Mouse (Mus musculus) heart, embryonic 12.5 days (tissue): ENCODE data around the gene Pabpn1l. TPM values are rescaled to one million over a fixed set of nuclear protein-coding genes. Genes with fewer than 3 reads are reported as not detected.

Experiments
- ATAC-seq: fragments of 200-750 bp; cut with Nextera tagmentation; 2 replicates; pipeline ENCODE4 v1.8.0; 2017; ENCODE audit warnings: moderate TSS enrichment, moderate library complexity; ENCODE audit not compliant: insufficient number of reproducible peaks, low FRiP score
- H3K27ac ChIP-seq: fragments of 300-500 bp; sonication (generic); 2 replicates; pipeline ENCODE4 v1.5.1; 2016; ENCODE audit warnings: mild to moderate bottlenecking, moderate library complexity; ENCODE audit not compliant: poor library complexity, severe bottlenecking
- H3K27me3 ChIP-seq: fragments of 300-500 bp; sonication (generic); replicated peaks from 2 replicates; pipeline ENCODE4 v1.6.1; 2016; ENCODE audit warnings: mild to moderate bottlenecking, moderate library complexity
- H3K36me3 ChIP-seq: fragments of 300-500 bp; sonication (generic); 2 replicates; pipeline ENCODE4 v1.6.1; 2016; ENCODE audit warnings: mild to moderate bottlenecking, moderate library complexity
- H3K4me1 ChIP-seq: fragments of 300-500 bp; sonication (generic); replicated peaks from 2 replicates; pipeline ENCODE4 v1.6.1; 2016; ENCODE audit warnings: mild to moderate bottlenecking
- H3K4me2 ChIP-seq: fragments of 300-500 bp; sonication (generic); 2 replicates; pipeline ENCODE4 v1.6.1; 2016; ENCODE audit warnings: mild to moderate bottlenecking, moderate library complexity
- H3K4me3 ChIP-seq: fragments of 300-500 bp; sonication (generic); 2 replicates; pipeline ENCODE4 v1.5.1; 2016; ENCODE audit warnings: mild to moderate bottlenecking
- H3K9ac ChIP-seq: fragments of 300-500 bp; sonication (generic); 2 replicates; pipeline ENCODE4 v1.6.1; 2016; ENCODE audit warnings: mild to moderate bottlenecking, moderate library complexity
- H3K9me3 ChIP-seq: fragments of 300-500 bp; sonication (generic); replicated peaks from 2 replicates; pipeline ENCODE4 v1.6.1; 2016; ENCODE audit warnings: mild to moderate bottlenecking, moderate library complexity
- WGBS: fragments of 180-500 bp; shearing (Covaris S2); methylation state at CpG from one replicate; pipeline ENCODE4 v1.1.7; 2016; 5-methylcytosine and 5-hydroxymethylcytosine counted together
- polyA plus RNA-seq: library from polyadenylated mRNA; unstranded; fragments of >200 nt; fragmentation: Nextera tagmentation; extraction: Ambion mirVana; gene quantifications from 2 replicates; pipeline ENCODE4 v1.2.1, GENCODE M21; 2016

Pabpn1l gene
- not detected in 2 replicates for polyA plus RNA-seq

- no peak for ATAC-seq
- 73% methylated on average over 6 of the region's 6 CpGs for WGBS
- Histone ChIP-seq H3K4me2 (no peak within 1 kb of the TSS), H3K9ac (no peak within 1 kb of the TSS), H3K9me3 (no peaks in the 10 kb centered on the region), H3K27ac (no peak within 1 kb of the TSS), H3K36me3 (no peaks in the 10 kb centered on the region), H3K27me3 (peaks cover 9% of the 10 kb centered on the region; the same call in 1 of the 2 replicates), H3K4me1 (peaks cover 21% of the 10 kb centered on the region), H3K4me3 (no peak within 1 kb of the TSS)
These were observed at the start of gene Pabpn1l for GRCm38 (mm10) chr8:122622727-122623126. Gene Pabpn1l, minus strand, starts transcription at chr8:122622739.

GRCm38 (mm10) chr8:122671894-122672293, 49.4 kb upstream of the Pabpn1l start:
- H3K9me3 ChIP-seq: no peaks in the 10 kb centered on the region
- H3K9ac ChIP-seq: no peak overlapping the region
- peaks cover 74% of the 10 kb centered on the region for H3K27me3 ChIP-seq
- peaks cover 7% of the 10 kb centered on the region; the same call in 1 of the 2 replicates for H3K36me3 ChIP-seq
- peaks cover 46% of the 10 kb centered on the region for H3K4me1 ChIP-seq
- H3K27ac ChIP-seq: no peak overlapping the region
- ATAC-seq: no peak
- H3K4me2 ChIP-seq: no peak overlapping the region
- WGBS: 75% methylated on average over 6 of the region's 6 CpGs
- H3K4me3 ChIP-seq: no peak overlapping the region

- Histone ChIP-seq H3K27ac (no peak overlapping the region), H3K9me3 (no peaks in the 10 kb centered on the region), H3K27me3 (peaks cover 63% of the 10 kb centered on the region), H3K4me2 (no peak overlapping the region), H3K4me3 (no peak overlapping the region), H3K9ac (no peak overlapping the region), H3K36me3 (peaks cover 7% of the 10 kb centered on the region; the same call in 1 of the 2 replicates), H3K4me1 (peaks cover 52% of the 10 kb centered on the region)
- no peak for ATAC-seq
- WGBS: 67% methylated on average over 3 of the region's 3 CpGs
These were observed 48.2 kb upstream of the Pabpn1l start for GRCm38 (mm10) chr8:122670718-122671117.

- H3K27me3 ChIP-seq: peaks cover 56% of the 10 kb centered on the region
- no peak overlapping the region for H3K4me2 ChIP-seq
- no peak overlapping the region for H3K9ac ChIP-seq
- 40% methylated on average over 11 of the region's 11 CpGs for WGBS
- H3K36me3 ChIP-seq: peaks cover 7% of the 10 kb centered on the region; the same call in 1 of the 2 replicates
- ATAC-seq: no peak
- H3K4me1 ChIP-seq: peaks cover 59% of the 10 kb centered on the region
- no peaks in the 10 kb centered on the region for H3K9me3 ChIP-seq
- H3K4me3 ChIP-seq: no peak overlapping the region
- no peak overlapping the region for H3K27ac ChIP-seq
These were observed 47.5 kb upstream of the Pabpn1l start for GRCm38 (mm10) chr8:122670001-122670400.

- Histone ChIP-seq H3K36me3 (peaks cover 7% of the 10 kb centered on the region; the same call in 1 of the 2 replicates), H3K27ac (no peak overlapping the region), H3K9ac (no peak overlapping the region), H3K4me3 (no peak overlapping the region), H3K9me3 (no peaks in the 10 kb centered on the region), H3K27me3 (peaks cover 51% of the 10 kb centered on the region), H3K4me1 (peaks cover 65% of the 10 kb centered on the region), H3K4me2 (no peak overlapping the region)
- 28% methylated on average over 5 of the region's 5 CpGs for WGBS
- ATAC-seq: no peak
These were observed 46.8 kb upstream of the Pabpn1l start for GRCm38 (mm10) chr8:122669370-122669769.

GRCm38 (mm10) chr8:122667854-122668253, 45.3 kb upstream of the Pabpn1l start:
- H3K27ac ChIP-seq: no peak overlapping the region
- no peak overlapping the region for H3K4me2 ChIP-seq
- H3K4me1 ChIP-seq: peaks cover 75% of the 10 kb centered on the region
- WGBS: 71% methylated on average over 11 of the region's 11 CpGs
- H3K9ac ChIP-seq: no peak overlapping the region
- no peaks in the 10 kb centered on the region for H3K9me3 ChIP-seq
- H3K27me3 ChIP-seq: peaks cover 37% of the 10 kb centered on the region
- ATAC-seq: no peak
- H3K4me3 ChIP-seq: no peak overlapping the region
- peaks cover 4% of the 10 kb centered on the region; the same call in 1 of the 2 replicates for H3K36me3 ChIP-seq

GRCm38 (mm10) chr8:122666827-122667226, 44.3 kb upstream of the Pabpn1l start:
- Histone ChIP-seq H3K27ac (peak overlapping the region; percentile 66), H3K9ac (peak overlapping the region; percentile 23; the same call in 1 of the 2 replicates), H3K9me3 (no peaks in the 10 kb centered on the region), H3K36me3 (no peaks in the 10 kb centered on the region), H3K27me3 (peaks cover 27% of the 10 kb centered on the region), H3K4me1 (peaks cover 77% of the 10 kb centered on the region), H3K4me2 (peak overlapping the region; percentile 15), H3K4me3 (no peak overlapping the region)
- WGBS: 40% methylated on average over 12 of the region's 12 CpGs
- ATAC-seq: peak; percentile 13

GRCm38 (mm10) chr8:122666338-122666764, 43.8 kb upstream of the Pabpn1l start:
- peak; percentile 56 for ATAC-seq
- H3K36me3 ChIP-seq: no peaks in the 10 kb centered on the region
- no peaks in the 10 kb centered on the region for H3K9me3 ChIP-seq
- no peak overlapping the region for H3K4me3 ChIP-seq
- H3K27me3 ChIP-seq: peaks cover 22% of the 10 kb centered on the region
- H3K4me2 ChIP-seq: peak overlapping the region; percentile 15
- H3K4me1 ChIP-seq: peaks cover 82% of the 10 kb centered on the region
- H3K9ac ChIP-seq: peak overlapping the region; percentile 23; the same call in 1 of the 2 replicates
- peak overlapping the region; percentile 66 for H3K27ac ChIP-seq
- 5% methylated on average over 9 of the region's 9 CpGs for WGBS

- H3K27ac ChIP-seq: peak overlapping the region; percentile 66
- 62% methylated on average over 13 of the region's 14 CpGs for WGBS
- no peak overlapping the region for H3K9ac ChIP-seq
- H3K4me1 ChIP-seq: peaks cover 85% of the 10 kb centered on the region
- no peaks in the 10 kb centered on the region for H3K36me3 ChIP-seq
- peak overlapping the region; percentile 15 for H3K4me2 ChIP-seq
- ATAC-seq: no peak
- H3K4me3 ChIP-seq: no peak overlapping the region
- H3K27me3 ChIP-seq: peaks cover 17% of the 10 kb centered on the region
- H3K9me3 ChIP-seq: no peaks in the 10 kb centered on the region
These were observed 43.3 kb upstream of the Pabpn1l start for GRCm38 (mm10) chr8:122665667-122666316.

- ATAC-seq: no peak
- no peak overlapping the region for H3K4me3 ChIP-seq
These were observed 42.7 kb upstream of the Pabpn1l start for GRCm38 (mm10) chr8:122665221-122665620.

GRCm38 (mm10) chr8:122663670-122664069, 41.1 kb upstream of the Pabpn1l start:
- no peak for ATAC-seq
- Histone ChIP-seq H3K4me2 (no peak overlapping the region), H3K9ac (no peak overlapping the region), H3K9me3 (no peaks in the 10 kb centered on the region), H3K4me3 (no peak overlapping the region), H3K27me3 (0 out of 2 replicates have a peak, but pooled peaks cover 5% of the 10 kb centered on the region), H3K36me3 (no peaks in the 10 kb centered on the region), H3K4me1 (peaks cover 78% of the 10 kb centered on the region), H3K27ac (no peak overlapping the region)
- WGBS: 66% methylated on average over 5 of the region's 5 CpGs

More at GRCm38 (mm10) chr8:122665221-122665620, 42.7 kb upstream of the Pabpn1l start:
- 47% methylated on average over 8 of the region's 8 CpGs for WGBS
- H3K27ac ChIP-seq: peak overlapping the region; percentile 66; the same call in 1 of the 2 replicates
- H3K9me3 ChIP-seq: no peaks in the 10 kb centered on the region
- H3K4me1 ChIP-seq: peaks cover 82% of the 10 kb centered on the region
- H3K36me3 ChIP-seq: no peaks in the 10 kb centered on the region
- no peak overlapping the region for H3K9ac ChIP-seq
- peaks cover 11% of the 10 kb centered on the region; the same call in 1 of the 2 replicates for H3K27me3 ChIP-seq
- H3K4me2 ChIP-seq: no peak overlapping the region
